Mouse (Mus musculus): ENCODE measurements around the gene Flna. TPM values are rescaled to one million over a fixed set of nuclear protein-coding genes. Genes with fewer than 3 reads are reported as not detected.

Gene Flna
- polyA plus RNA-seq, 1 experiment from 2014 or later: 227 TPM

DNA sequence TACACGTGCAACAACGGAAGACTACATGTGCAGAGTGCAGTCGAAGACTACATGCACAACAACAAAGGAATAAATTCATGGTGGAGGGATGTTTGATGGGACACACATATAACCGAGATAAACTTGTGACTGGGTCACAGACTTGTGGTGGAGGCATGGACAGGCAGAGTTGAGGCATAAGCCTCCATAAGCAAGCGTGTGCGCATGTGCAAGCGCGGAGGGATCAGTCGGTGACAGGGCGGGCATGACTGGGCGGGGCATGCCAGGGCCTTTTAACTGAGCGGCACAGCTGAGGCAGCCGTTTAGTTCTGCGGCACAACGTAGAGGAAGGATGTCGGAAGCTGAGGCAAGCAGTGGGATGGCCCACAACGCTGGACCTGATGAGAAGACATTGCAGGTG is 72.7 kb downstream of the Flna start, which contains the start of gene Tktl1:
Gene Tktl1, plus strand, starts transcription at position 301 of the 400 bp plus-strand sequence.
- Histone ChIP-seq H3K27me3 (replicated peaks) (no peaks in the 10 kb centered on the region), H3K36me3 (no peaks in the 10 kb centered on the region), H3K4me3 (no peak within 1 kb of the TSS), H3K9ac (no peak within 1 kb of the TSS), H3K4me2 (no peak within 1 kb of the TSS), H3K27ac (ENCODE audit: poor library complexity, severe bottlenecking) (no peak within 1 kb of the TSS), H3K9me3 (replicated peaks) (peaks cover 3% of the 10 kb centered on the region; the same call in 1 of the 2 replicates), H3K4me1 (replicated peaks) (no peaks in the 10 kb centered on the region)
- no peak for ATAC-seq (ENCODE audit: insufficient number of reproducible peaks, low FRiP score)
- 87% methylated on average over 17 of the region's 17 CpGs for WGBS

Small RNA genes lying within 50 kb of the gene (microRNA-seq; reads per million reads assigned to microRNA genes)
- gene Mir7091: 0.71 reads per million

Other genes starting within 250 kb of the Flna start
- gene Irak1, start 225.9 kb downstream of the Flna start, polyA plus RNA-seq (2016; fragmentation: Nextera tagmentation; extraction: Ambion mirVana): 55.6 and 58.4 TPM in 2 replicates
- gene Opn1mw, start 122.4 kb downstream of the Flna start, polyA plus RNA-seq (2016; fragmentation: Nextera tagmentation; extraction: Ambion mirVana): not detected in 2 replicates
- 12.0 and 14.0 TPM in 2 replicates for gene Mecp2, start 114.5 kb downstream of the Flna start, polyA plus RNA-seq (2016; fragmentation: Nextera tagmentation; extraction: Ambion mirVana)
- gene Tex28, start 82.0 kb downstream of the Flna start, polyA plus RNA-seq (2016; fragmentation: Nextera tagmentation; extraction: Ambion mirVana): not detected in 2 replicates
- not detected in 2 replicates for gene Tktl1, start 72.6 kb downstream of the Flna start, polyA plus RNA-seq (2016; fragmentation: Nextera tagmentation; extraction: Ambion mirVana)
- gene Emd, start 4.9 kb upstream of the Flna start, polyA plus RNA-seq (2016; fragmentation: Nextera tagmentation; extraction: Ambion mirVana): 16.8 and 17.3 TPM in 2 replicates
- gene Rpl10, start 21.0 kb upstream of the Flna start, polyA plus RNA-seq (2016; fragmentation: Nextera tagmentation; extraction: Ambion mirVana): 437 and 446 TPM in 2 replicates
- gene Taz, start 32.1 kb upstream of the Flna start, polyA plus RNA-seq (2016; fragmentation: Nextera tagmentation; extraction: Ambion mirVana): 70.5 and 71.3 TPM in 2 replicates
- gene Dnase1l1, start 32.5 kb upstream of the Flna start, polyA plus RNA-seq (2016; fragmentation: Nextera tagmentation; extraction: Ambion mirVana): 10.2 and 10.8 TPM in 2 replicates
- 125 and 128 TPM in 2 replicates for gene Atp6ap1, start 47.3 kb upstream of the Flna start, polyA plus RNA-seq (2016; fragmentation: Nextera tagmentation; extraction: Ambion mirVana)
- gene Gdi1, start 55.2 kb upstream of the Flna start, polyA plus RNA-seq (2016; fragmentation: Nextera tagmentation; extraction: Ambion mirVana): 167 and 174 TPM in 2 replicates
- 53.1 and 55.1 TPM in 2 replicates for gene Fam50a, start 63.2 kb upstream of the Flna start, polyA plus RNA-seq (2016; fragmentation: Nextera tagmentation; extraction: Ambion mirVana)
- gene Plxna3, start 79.2 kb upstream of the Flna start, polyA plus RNA-seq (2016; fragmentation: Nextera tagmentation; extraction: Ambion mirVana): 9.6 and 9.8 TPM in 2 replicates
- 93.9 and 95.5 TPM in 2 replicates for gene Lage3, start 103.8 kb upstream of the Flna start, polyA plus RNA-seq (2016; fragmentation: Nextera tagmentation; extraction: Ambion mirVana)
- 57.4 and 58.2 TPM in 2 replicates for gene Ubl4a, start 123.4 kb upstream of the Flna start, polyA plus RNA-seq (2016; fragmentation: Nextera tagmentation; extraction: Ambion mirVana)
- gene Slc10a3, start 123.5 kb upstream of the Flna start, polyA plus RNA-seq (2016; fragmentation: Nextera tagmentation; extraction: Ambion mirVana): 13.5 and 13.7 TPM in 2 replicates
- 25.7 and 26.8 TPM in 2 replicates for gene Fam3a, start 143.5 kb upstream of the Flna start, polyA plus RNA-seq (2016; fragmentation: Nextera tagmentation; extraction: Ambion mirVana)
- 25.6 and 29.4 TPM in 2 replicates for gene Ikbkg, start 143.5 kb upstream of the Flna start, polyA plus RNA-seq (2016; fragmentation: Nextera tagmentation; extraction: Ambion mirVana)
- 18.5 TPM in 2 replicates for gene G6pdx, start 179.4 kb upstream of the Flna start, polyA plus RNA-seq (2016; fragmentation: Nextera tagmentation; extraction: Ambion mirVana)
- gene Gm6880, start 231.6 kb upstream of the Flna start, polyA plus RNA-seq (2016; fragmentation: Nextera tagmentation; extraction: Ambion mirVana): not detected in 2 replicates

Measured in heart, embryonic 12.5 days (tissue).